Mouse (Mus musculus) neural tube, embryonic 12.5 days (tissue): ENCODE results near the gene Oma1. TPM values are rescaled to one million over a fixed set of nuclear protein-coding genes. Genes with fewer than 3 reads are reported as not detected.

Experiments
- ATAC-seq: fragments of 200-750 bp; cut with Nextera tagmentation; 2 replicates; pipeline ENCODE4 v1.8.0; 2017; ENCODE audit warnings: low read depth, mild to moderate bottlenecking, moderate TSS enrichment, moderate library complexity; ENCODE audit not compliant: low FRiP score
- H3K27ac ChIP-seq: fragments of 300-500 bp; sonication (generic); 2 replicates; pipeline ENCODE4 v1.5.1; 2016
- H3K27me3 ChIP-seq: fragments of 300-500 bp; sonication (generic); replicated peaks from 2 replicates; pipeline ENCODE4 v1.6.1; 2016; ENCODE audit warnings: mild to moderate bottlenecking
- H3K36me3 ChIP-seq: fragments of 300-500 bp; sonication (generic); 2 replicates; pipeline ENCODE4 v1.6.1; 2016; ENCODE audit warnings: mild to moderate bottlenecking
- H3K4me1 ChIP-seq: fragments of 300-500 bp; sonication (generic); 2 replicates; pipeline ENCODE4 v1.6.1; 2016
- H3K4me2 ChIP-seq: fragments of 300-500 bp; sonication (generic); replicated peaks from 2 replicates; pipeline ENCODE4 v1.6.1; 2016; ENCODE audit warnings: mild to moderate bottlenecking
- H3K4me3 ChIP-seq: fragments of 300-500 bp; sonication (generic); 2 replicates; pipeline ENCODE4 v1.5.1; 2016
- H3K9ac ChIP-seq: fragments of 300-500 bp; sonication (generic); 2 replicates; pipeline ENCODE4 v1.6.1; 2016; ENCODE audit warnings: mild to moderate bottlenecking
- H3K9me3 ChIP-seq: fragments of 300-500 bp; sonication (generic); 2 replicates; pipeline ENCODE4 v1.6.1; 2016; ENCODE audit warnings: mild to moderate bottlenecking
- WGBS: fragments of 180-500 bp; shearing (Covaris S2); methylation state at CpG from one replicate; pipeline ENCODE4 v1.1.7; 2016; 5-methylcytosine and 5-hydroxymethylcytosine counted together
- polyA plus RNA-seq: library from polyadenylated mRNA; unstranded; fragments of >200 nt; fragmentation: Nextera tagmentation; extraction: Ambion mirVana; gene quantifications from 2 replicates; pipeline ENCODE4 v1.2.1, GENCODE M21; 2016

Oma1 gene
- polyA plus RNA-seq = 11.7 and 12.3 TPM in 2 replicates

DNA sequence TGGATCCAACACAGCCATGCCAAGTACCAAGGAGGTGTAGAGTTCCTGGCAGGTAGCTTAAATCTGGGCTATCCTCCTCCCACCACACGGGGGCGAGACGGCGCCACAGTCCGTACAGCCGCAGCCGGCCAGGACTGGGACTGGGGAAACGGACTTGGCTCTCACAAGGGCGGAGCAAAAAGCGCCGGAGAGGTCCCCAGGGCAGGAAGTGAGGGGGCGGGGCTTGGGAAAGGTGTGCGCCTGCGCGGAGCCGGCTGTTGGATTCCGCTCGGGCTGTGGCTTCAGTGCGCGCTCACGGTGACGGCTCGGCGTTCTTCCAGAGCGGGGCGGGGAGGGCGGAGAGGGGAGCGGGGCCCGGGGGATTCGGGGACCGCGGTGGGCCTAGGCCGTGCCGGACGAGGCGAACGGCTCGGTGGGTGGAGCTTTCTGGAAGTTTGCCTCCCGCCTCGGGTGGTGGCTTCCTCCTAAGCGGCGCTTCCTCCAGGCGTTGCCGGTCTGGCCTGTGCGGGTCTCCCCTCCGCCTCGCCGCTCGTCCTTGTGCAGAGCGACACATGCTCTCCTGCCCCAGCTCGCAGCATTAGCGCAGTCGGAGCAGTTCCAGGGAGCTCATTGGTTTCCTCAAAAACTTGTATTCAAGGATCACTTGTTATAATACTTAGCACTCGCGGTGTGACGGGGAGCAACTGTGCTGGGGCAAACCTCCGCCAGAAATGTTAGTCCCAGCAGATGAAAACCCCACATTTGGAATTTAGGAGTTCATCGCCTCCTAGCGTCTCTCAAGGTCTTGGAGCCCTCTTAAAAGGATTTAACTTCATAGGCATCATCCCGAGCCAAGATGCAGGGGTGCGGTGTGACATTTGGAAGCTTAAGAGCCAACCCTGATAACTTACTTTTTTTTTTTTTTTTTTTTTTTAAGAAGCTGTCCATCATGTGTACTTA is at the start of gene Oma1:
Oma1 (plus strand) TSS at position 226 of the 939 bp plus-strand sequence.
- Histone ChIP-seq H3K4me1 (peaks cover 3% of the 10 kb centered on the region; the same call in 1 of the 2 replicates), H3K27ac (peak within 1 kb of the TSS; percentile 83), H3K27me3 (no peaks in the 10 kb centered on the region), H3K9me3 (no peaks in the 10 kb centered on the region), H3K9ac (peak within 1 kb of the TSS; percentile 76), H3K36me3 (no peaks in the 10 kb centered on the region), H3K4me2 (peak within 1 kb of the TSS; percentile 61), H3K4me3 (peak within 1 kb of the TSS; percentile 64)
- ATAC-seq = peak; percentile 99
- WGBS = under 1% methylated on average over 46 of the region's 61 CpGs

DNA sequence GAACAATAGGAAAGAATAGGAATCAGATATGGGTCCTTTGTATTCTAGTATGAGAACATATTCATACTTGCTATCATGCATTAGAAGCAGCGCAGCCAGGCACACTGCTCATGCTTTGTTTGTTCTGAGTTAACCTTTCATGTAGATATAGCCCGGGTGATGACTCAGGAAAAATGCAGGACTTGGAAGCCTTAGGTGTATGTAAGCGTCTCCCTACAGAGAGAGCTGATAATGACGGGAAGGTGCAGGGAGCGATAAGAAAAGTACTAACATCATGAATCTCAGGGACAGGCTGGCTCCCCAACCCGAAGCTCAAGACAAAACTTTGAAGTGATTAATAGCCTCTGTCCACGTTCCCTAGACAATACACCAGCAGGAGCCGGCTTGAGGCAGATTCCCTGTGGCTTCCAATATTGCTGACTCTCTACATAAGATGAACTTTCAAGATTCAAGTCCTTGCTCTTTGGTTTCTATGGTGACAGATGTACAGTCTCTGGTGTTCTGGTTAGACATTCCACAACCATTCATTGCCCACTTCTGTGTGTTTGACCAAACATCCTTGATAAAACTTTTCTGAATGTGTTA is 49.7 kb upstream of the Oma1 start:
- Histone ChIP-seq H3K36me3 (no peaks in the 10 kb centered on the region), H3K9me3 (no peaks in the 10 kb centered on the region), H3K4me3 (no peak overlapping the region), H3K27ac (no peak overlapping the region), H3K9ac (no peak overlapping the region), H3K4me1 (no peaks in the 10 kb centered on the region; the same call in 1 of the 2 replicates), H3K27me3 (no peaks in the 10 kb centered on the region), H3K4me2 (no peak overlapping the region)
- 0 out of 2 replicates have a peak, but pooled peaks have one; percentile 25 for ATAC-seq
- 21% methylated on average over 8 of the region's 8 CpGs for WGBS

DNA sequence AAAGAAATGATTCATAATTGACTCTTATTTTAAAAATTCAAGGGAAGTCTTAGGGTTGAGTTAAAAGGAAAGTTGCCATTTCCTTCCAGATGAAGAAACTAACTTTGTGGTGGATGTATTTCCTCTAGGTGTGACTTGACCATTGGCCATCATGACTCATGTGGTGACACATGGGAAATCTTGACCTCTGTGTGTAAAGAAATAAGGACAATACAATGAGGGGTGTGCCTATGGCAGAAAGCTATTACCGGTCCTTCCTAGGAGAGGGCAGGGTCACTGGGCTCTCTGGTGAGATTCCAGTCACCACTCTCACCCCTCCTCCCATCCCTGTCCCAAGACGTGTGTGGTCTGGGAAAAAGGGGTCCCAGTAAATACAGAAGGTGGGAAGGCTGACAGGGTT is 48.4 kb upstream of the Oma1 start:
- Histone ChIP-seq H3K4me3 (no peak overlapping the region), H3K36me3 (no peaks in the 10 kb centered on the region), H3K4me2 (no peak overlapping the region), H3K4me1 (no peaks in the 10 kb centered on the region; the same call in 1 of the 2 replicates), H3K27ac (no peak overlapping the region), H3K9ac (no peak overlapping the region), H3K27me3 (no peaks in the 10 kb centered on the region), H3K9me3 (no peaks in the 10 kb centered on the region)
- no peak for ATAC-seq
- 22% methylated on average over 2 of the region's 2 CpGs for WGBS

DNA sequence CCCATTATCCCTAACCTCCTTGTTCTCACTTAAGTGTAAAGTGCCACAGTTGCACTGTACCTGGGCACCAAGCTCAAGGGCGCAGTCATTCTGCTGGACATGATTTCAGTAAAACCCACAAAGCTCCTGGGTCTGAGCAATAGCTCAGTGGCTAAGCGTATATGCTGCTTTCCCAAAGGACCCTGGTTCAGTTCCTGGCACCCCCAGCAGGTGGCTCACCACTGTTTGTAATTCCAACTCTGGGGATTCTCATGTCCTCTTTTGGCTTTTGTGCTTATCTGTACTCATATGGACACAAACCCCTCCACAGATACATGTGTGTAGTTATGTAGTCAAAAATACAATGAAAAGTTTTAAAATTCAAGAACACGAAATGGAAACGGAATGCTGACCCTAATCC is 44.3 kb upstream of the Oma1 start:
- H3K27ac ChIP-seq = no peak overlapping the region
- no peaks in the 10 kb centered on the region for H3K9me3 ChIP-seq
- 90% methylated on average over 4 of the region's 4 CpGs for WGBS
- no peaks in the 10 kb centered on the region for H3K36me3 ChIP-seq
- no peak overlapping the region for H3K9ac ChIP-seq
- no peaks in the 10 kb centered on the region for H3K4me1 ChIP-seq
- H3K4me2 ChIP-seq = no peak overlapping the region
- ATAC-seq = no peak
- no peak overlapping the region for H3K4me3 ChIP-seq
- no peaks in the 10 kb centered on the region for H3K27me3 ChIP-seq

DNA sequence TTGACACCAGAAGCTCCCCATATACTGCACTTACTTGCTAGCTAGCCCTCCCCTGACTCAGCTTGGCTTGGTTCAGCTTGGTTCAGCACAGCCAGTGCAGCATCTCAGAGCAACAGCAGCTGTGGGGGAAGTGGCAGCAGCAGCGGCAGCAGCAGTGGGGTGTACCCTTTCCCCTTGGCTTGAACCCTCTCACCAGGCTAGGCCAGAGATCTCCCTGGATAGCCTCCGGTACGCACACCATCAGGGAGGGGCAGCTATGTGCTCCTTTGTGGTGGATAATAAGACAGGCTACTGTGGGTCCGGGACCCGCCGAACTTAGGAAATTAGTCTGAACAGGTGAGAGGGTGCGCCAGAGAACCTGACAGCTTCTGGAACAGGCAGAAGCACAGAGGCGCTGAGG is 40.6 kb upstream of the Oma1 start:
- Histone ChIP-seq H3K4me1 (no peaks in the 10 kb centered on the region), H3K9me3 (no peaks in the 10 kb centered on the region)
- 84% methylated on average over 7 of the region's 8 CpGs for WGBS

DNA sequence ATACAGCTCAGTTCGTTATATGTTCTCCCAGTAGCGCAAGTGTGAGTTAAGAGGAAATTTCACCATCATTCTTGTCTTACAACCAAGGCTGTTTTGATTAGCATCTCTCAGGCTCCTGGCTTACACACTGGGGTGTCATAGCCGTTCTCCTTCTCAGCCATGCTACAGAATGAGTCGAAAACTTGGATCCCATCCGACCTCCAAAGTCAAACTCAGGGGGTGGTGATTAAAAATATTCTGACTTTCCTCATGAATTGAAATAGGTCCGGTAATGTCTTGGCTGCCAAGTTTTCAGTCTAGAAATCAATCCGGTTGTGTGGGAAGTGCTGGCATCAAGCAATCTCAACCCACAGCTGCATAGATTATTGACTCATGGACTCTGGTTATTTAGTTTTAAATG is 25.3 kb upstream of the Oma1 start:
- Histone ChIP-seq H3K27ac (no peak overlapping the region), H3K36me3 (no peaks in the 10 kb centered on the region), H3K27me3 (no peaks in the 10 kb centered on the region), H3K9me3 (no peaks in the 10 kb centered on the region), H3K4me3 (no peak overlapping the region), H3K4me2 (no peak overlapping the region), H3K9ac (no peak overlapping the region), H3K4me1 (no peaks in the 10 kb centered on the region)
- WGBS = 87% methylated on average over 7 of the region's 7 CpGs
- no peak for ATAC-seq

More for the DNA sequence above, 40.6 kb upstream of the Oma1 start:
- H3K4me3 ChIP-seq = no peak overlapping the region
- H3K4me2 ChIP-seq = no peak overlapping the region
- no peaks in the 10 kb centered on the region for H3K27me3 ChIP-seq
- ATAC-seq = no peak
- H3K36me3 ChIP-seq = no peaks in the 10 kb centered on the region
- H3K9ac ChIP-seq = no peak overlapping the region
- no peak overlapping the region for H3K27ac ChIP-seq

DNA sequence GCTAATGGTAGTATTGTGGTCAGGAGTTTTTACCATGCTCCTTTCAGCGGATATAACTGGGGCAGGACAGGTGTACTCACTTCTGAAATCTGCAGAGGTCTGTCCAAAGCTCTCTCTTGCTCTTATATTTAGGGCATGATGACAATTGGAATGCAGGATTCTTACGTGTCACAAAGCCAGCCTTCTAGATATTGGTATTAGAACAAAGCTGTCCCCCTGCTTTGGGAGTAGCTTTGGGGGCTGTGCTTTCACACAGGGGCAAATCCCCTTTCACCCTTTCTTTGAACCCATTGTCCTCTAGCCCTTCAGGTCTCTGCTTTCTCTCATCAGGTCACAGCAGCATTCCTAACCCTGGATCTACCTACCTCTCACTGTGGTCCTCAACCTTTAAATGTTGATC is 22.8 kb upstream of the Oma1 start, which contains the start of gene 4921539E11Rik:
4921539E11Rik (minus strand) TSS at position 101 of the 400 bp plus-strand sequence.
- Histone ChIP-seq H3K4me3 (no peak within 1 kb of the TSS), H3K4me1 (no peaks in the 10 kb centered on the region), H3K4me2 (no peak within 1 kb of the TSS), H3K27ac (no peak within 1 kb of the TSS), H3K27me3 (no peaks in the 10 kb centered on the region), H3K9ac (no peak within 1 kb of the TSS), H3K9me3 (no peaks in the 10 kb centered on the region), H3K36me3 (no peaks in the 10 kb centered on the region)
- ATAC-seq = no peak
- WGBS = 83% methylated on average over 2 of the region's 2 CpGs

DNA sequence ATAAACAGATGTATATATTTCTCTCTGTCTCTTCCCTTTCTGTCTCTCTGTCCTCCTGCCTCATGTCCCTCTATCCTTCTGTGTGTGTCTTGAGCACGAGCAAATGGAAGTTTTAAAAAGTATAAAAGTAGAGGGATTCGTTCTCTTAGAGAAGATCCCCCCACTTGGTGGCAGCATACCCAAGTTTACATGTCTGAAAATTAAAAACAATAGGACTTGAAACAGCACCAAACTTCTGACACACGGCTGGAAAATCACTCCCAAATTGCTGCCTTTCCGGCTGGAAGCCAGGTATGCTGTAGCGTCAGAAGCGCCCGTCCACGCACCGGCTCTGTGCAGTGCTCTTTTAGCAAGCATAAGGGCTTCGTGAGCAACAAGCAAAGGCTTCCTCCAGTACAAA is 14.3 kb upstream of the Oma1 start:
- no peak overlapping the region for H3K4me2 ChIP-seq
- no peaks in the 10 kb centered on the region for H3K36me3 ChIP-seq
- H3K27me3 ChIP-seq = no peaks in the 10 kb centered on the region
- H3K9me3 ChIP-seq = no peaks in the 10 kb centered on the region
- no peak overlapping the region for H3K4me3 ChIP-seq
- H3K9ac ChIP-seq = no peak overlapping the region
- H3K27ac ChIP-seq = no peak overlapping the region
- ATAC-seq = no peak
- WGBS = 82% methylated on average over 10 of the region's 10 CpGs
- no peaks in the 10 kb centered on the region for H3K4me1 ChIP-seq

DNA sequence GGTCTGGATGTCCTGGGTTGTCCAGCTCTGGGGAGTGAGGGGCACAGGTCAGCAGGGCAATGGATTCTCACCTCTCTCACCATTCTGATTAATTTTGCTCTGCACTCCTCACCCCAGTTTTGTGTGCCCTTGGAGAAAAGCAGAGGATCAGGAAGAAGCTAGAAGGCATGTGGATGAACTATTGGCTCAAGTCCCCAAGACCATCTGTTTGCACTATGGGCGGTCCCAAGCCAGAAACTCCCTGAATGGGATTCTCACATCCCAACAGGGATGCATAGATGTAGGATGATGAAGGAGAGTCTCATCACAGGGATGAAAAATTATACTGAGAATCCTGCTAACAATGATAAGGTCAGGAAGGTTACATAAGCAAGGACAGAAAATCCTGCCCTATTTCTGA is 9.8 kb upstream of the Oma1 start:
- ATAC-seq = no peak
- 97% methylated on average over 1 of the region's 1 CpGs for WGBS

DNA sequence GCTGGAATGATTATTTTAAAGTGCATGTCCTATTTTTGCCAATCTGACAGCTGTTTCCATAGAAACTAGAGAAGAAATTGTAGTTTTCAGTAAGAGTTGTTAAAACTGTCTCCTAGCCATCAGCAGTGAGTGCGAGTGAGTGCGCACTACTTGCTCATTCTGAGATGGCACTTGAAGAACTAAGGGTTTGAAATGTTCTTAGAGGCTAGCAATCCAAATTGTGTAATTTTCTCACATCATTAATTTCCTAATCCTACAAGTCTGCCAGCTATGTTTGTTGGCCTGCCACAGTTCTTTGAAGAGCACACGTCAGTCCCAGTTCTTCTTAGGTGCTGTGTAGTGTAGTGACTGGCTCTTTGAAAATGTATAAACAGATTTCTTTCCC is 906 bp downstream of the Oma1 start:
- H3K36me3 ChIP-seq = no peaks in the 10 kb centered on the region
- no peak overlapping the region for H3K9ac ChIP-seq
- no peaks in the 10 kb centered on the region for H3K27me3 ChIP-seq
- H3K27ac ChIP-seq = no peak overlapping the region
- H3K9me3 ChIP-seq = no peaks in the 10 kb centered on the region
- peak overlapping the region; percentile 61 for H3K4me2 ChIP-seq
- ATAC-seq = no peak
- WGBS = 44% methylated on average over 3 of the region's 3 CpGs
- H3K4me1 ChIP-seq = peaks cover 3% of the 10 kb centered on the region; the same call in 1 of the 2 replicates
- no peak overlapping the region for H3K4me3 ChIP-seq

More for the DNA sequence above, 9.8 kb upstream of the Oma1 start:
- Histone ChIP-seq H3K4me1 (no peaks in the 10 kb centered on the region), H3K9me3 (no peaks in the 10 kb centered on the region), H3K27ac (no peak overlapping the region), H3K36me3 (no peaks in the 10 kb centered on the region), H3K27me3 (no peaks in the 10 kb centered on the region), H3K9ac (no peak overlapping the region), H3K4me3 (no peak overlapping the region), H3K4me2 (no peak overlapping the region)

DNA sequence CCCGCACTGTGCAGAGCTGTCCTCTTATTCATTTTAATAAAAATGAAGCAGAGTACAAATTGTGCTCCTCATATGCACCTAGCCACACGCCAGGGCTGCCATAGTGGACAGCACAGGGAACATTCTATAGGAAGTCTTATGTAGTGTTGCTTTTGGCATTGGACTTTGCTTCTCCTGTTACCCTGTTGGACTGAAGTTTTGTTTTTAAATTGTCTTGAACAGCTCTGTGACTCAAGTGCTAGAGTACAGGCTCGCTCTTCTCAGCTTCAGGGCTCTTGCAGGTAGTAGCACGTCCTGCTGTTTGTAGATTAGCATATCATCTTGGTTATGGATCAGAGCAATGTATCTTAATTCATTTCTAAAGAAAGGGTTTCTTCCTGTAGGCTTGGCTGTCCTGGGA is 2.2 kb downstream of the Oma1 start:
- no peak overlapping the region for H3K9ac ChIP-seq
- H3K9me3 ChIP-seq = no peaks in the 10 kb centered on the region
- no peaks in the 10 kb centered on the region for H3K36me3 ChIP-seq
- WGBS = 92% methylated on average over 4 of the region's 4 CpGs
- no peaks in the 10 kb centered on the region for H3K27me3 ChIP-seq
- no peak overlapping the region for H3K27ac ChIP-seq
- peaks cover 3% of the 10 kb centered on the region; the same call in 1 of the 2 replicates for H3K4me1 ChIP-seq
- no peak overlapping the region for H3K4me2 ChIP-seq
- no peak overlapping the region for H3K4me3 ChIP-seq
- ATAC-seq = no peak

DNA sequence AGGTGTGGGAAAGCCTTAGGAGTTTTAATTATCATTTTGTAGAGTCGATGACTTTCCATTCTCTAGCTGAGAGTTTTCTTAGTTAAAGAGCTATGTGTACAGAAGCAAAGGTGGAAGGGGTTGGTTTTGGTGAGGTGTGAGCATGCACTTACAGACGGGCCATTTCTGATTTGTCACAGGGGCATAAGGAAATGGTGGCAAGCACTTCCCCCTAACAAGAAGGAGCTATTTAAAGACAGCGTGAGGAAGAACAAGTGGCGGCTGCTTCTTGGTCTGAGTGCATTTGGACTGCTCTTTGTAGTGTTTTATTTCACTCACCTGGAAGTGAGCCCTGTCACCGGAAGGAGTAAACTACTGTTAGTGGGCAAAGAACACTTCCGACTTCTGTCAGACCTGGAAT is 7.8 kb downstream of the Oma1 start:
- H3K27me3 ChIP-seq = no peaks in the 10 kb centered on the region
- H3K4me2 ChIP-seq = no peak overlapping the region
- no peaks in the 10 kb centered on the region for H3K9me3 ChIP-seq
- WGBS = 80% methylated on average over 6 of the region's 6 CpGs
- H3K9ac ChIP-seq = no peak overlapping the region
- no peak overlapping the region for H3K4me3 ChIP-seq
- H3K36me3 ChIP-seq = no peaks in the 10 kb centered on the region
- no peaks in the 10 kb centered on the region for H3K4me1 ChIP-seq
- H3K27ac ChIP-seq = no peak overlapping the region
- no peak for ATAC-seq
